In genomic region chr5:23432708-23433645, GRCm38 (mm10) we compare ENCODE assay signal across 8 mouse cellular contexts. TPM values are rescaled to one million over a fixed set of nuclear protein-coding genes. Genes with fewer than 3 reads are reported as not detected.
DNase-seq lines count a peak whose midpoint lies in the region; ATAC-seq and TF ChIP-seq lines count a peak whose summit lies in the region.

No protein-coding gene starts in this region.

- no peaks in the 10 kb centered on the region for H3K36me3 ChIP-seq in hindbrain, embryonic 16.5 days (ENCODE audit: control insufficient read depth, insufficient read depth, low read length)
- no peaks in the 10 kb centered on the region for H3K36me3 ChIP-seq in macrophage (ENCODE audit: inconsistent target)

- under 1% methylated on average over 57 of the region's 61 CpGs for WGBS in hindbrain, embryonic 16.5 days
- WGBS in macrophage (ENCODE audit: missing documents): under 1% methylated on average over 40 of the region's 61 CpGs

- no peaks in the 10 kb centered on the region for H3K27me3 ChIP-seq in hindbrain, embryonic 16.5 days (replicated peaks; ENCODE audit: control insufficient read depth, insufficient read depth, low read length)

- H3K79me2 ChIP-seq in macrophage (ENCODE audit: inconsistent target): peaks cover 83% of the 10 kb centered on the region

- peak; percentile 67 for ATAC-seq in activated CD4-positive, CD25-positive, alpha-beta regulatory T cell, adult 4 months
- ATAC-seq in common myeloid progenitor, adult 5-6 weeks (replicated peaks; ENCODE audit: low read depth, poor library complexity, severe bottlenecking): peak; percentile 67
- peak; percentile 92 for ATAC-seq in hindbrain, embryonic 16.5 days

- H3K9ac ChIP-seq in hindbrain, embryonic 16.5 days (ENCODE audit: low read depth, low read length): peak overlapping the region; percentile 97

- TF ChIP-seq CTCF in left cerebral cortex, adult 2 months (IDR thresholded peaks at IDR 0.05): no peak

- H3K4me2 ChIP-seq in hindbrain, embryonic 16.5 days (ENCODE audit: low read length): peak overlapping the region; percentile 80

- H3K4me3 ChIP-seq in hindbrain, embryonic 16.5 days (ENCODE audit: low read length): peak overlapping the region; percentile 84
- H3K4me3 ChIP-seq in left cerebral cortex, adult 2 months: peak overlapping the region; percentile 99
- peak overlapping the region; percentile 100 for H3K4me3 ChIP-seq in macrophage (ENCODE audit: inconsistent target)

- peak; percentile 99 for DNase-seq in gastrocnemius, adult 18-20 months (ENCODE audit: low spot score)
- DNase-seq in left cerebral cortex, adult 2 months (ENCODE audit: extremely low spot score in 1 of 2, low spot score in 2 of 2): peak; percentile 96 to 98
- DNase-seq in retina, postnatal 7 days (ENCODE audit: low read depth, low spot score): peak; percentile 87
- DNase-seq in urinary bladder, adult 18-20 months (ENCODE audit: low spot score in 2 of 2): peak; percentile 97 to 99

- peaks cover 27% of the 10 kb centered on the region for H3K4me1 ChIP-seq in hindbrain, embryonic 16.5 days (ENCODE audit: control insufficient read depth, insufficient read depth, low read depth, low read length)

- H3K27ac ChIP-seq in hindbrain, embryonic 16.5 days (ENCODE audit: low read depth, low read length): peak overlapping the region; percentile 100
- peak overlapping the region; percentile 100 for H3K27ac ChIP-seq in left cerebral cortex, adult 2 months
- H3K27ac ChIP-seq in macrophage: peak overlapping the region; percentile 100

- intact Hi-C loops in left cerebral cortex, adult 2 months (cut with DNase I): loop anchor here (1.0 kb wide), 1 partner anchor 15 kb away; no protein-coding TSS in a partner anchor

- H3K9me3 ChIP-seq in hindbrain, embryonic 16.5 days (ENCODE audit: control insufficient read depth, low read length): no peaks in the 10 kb centered on the region

RNA-seq across cellular contexts. Expression of gene Kmt2e, which starts 1.3 kb away (rescaled TPM):
- 100 to 1,000 TPM; 171 to 206 TPM for polyA plus RNA-seq in activated CD4-positive, CD25-positive, alpha-beta regulatory T cell, adult 4 months (2017; shearing (Covaris generic))
- 87.6 and 110 TPM in 2 replicates for total RNA-seq in common myeloid progenitor, adult 5-6 weeks (2017)
- 10 to 100 TPM; 20.3 to 28.3 TPM for total RNA-seq in gastrocnemius, adult 18-20 months (2021)
- polyA plus RNA-seq in hindbrain, embryonic 16.5 days (2015; fragmentation: Nextera tagmentation; extraction: Ambion mirVana): 139 and 143 TPM in 2 replicates
- 100 to 1,000 TPM; 101 to 102 TPM for total RNA-seq in left cerebral cortex, adult 2 months (2021)
- total RNA-seq in macrophage (2018; cell fraction: chromatin; rRNA removed): 100 to 1,000 TPM in 21 of 26 experiments, 10 to 100 TPM in 5; 56.8 to 218 (median 178) TPM
- total RNA-seq in macrophage (2018; cell fraction: cytosol; rRNA removed): 10 to 100 TPM; 17.8 to 56.3 (median 41.5) TPM
- total RNA-seq in macrophage (2018; cell fraction: nucleus; rRNA removed): 100 to 1,000 TPM in 12 of 26 experiments, 10 to 100 TPM in 14; 44.2 to 177 (median 97.6) TPM
- polyA plus RNA-seq in macrophage (2018): 18.9 to 45.3 TPM (median 32.6 TPM) in 3 replicates

Comparison
In these comparisons a context has a peak if more than half of its experiments do, and no peak if none do; other contexts are left out.
1. Peak in every context shown above with its lines: DNase-seq, ATAC-seq, H3K4me3 ChIP-seq and H3K27ac ChIP-seq.